Mouse (Mus musculus): ENCODE measurements around the gene Crb3. TPM values are rescaled to one million over a fixed set of nuclear protein-coding genes. Genes with fewer than 3 reads are reported as not detected.

Gene Crb3
- total and polyA plus RNA-seq, 3 experiments: 0.25 TPM; not detected in 2

DNA sequence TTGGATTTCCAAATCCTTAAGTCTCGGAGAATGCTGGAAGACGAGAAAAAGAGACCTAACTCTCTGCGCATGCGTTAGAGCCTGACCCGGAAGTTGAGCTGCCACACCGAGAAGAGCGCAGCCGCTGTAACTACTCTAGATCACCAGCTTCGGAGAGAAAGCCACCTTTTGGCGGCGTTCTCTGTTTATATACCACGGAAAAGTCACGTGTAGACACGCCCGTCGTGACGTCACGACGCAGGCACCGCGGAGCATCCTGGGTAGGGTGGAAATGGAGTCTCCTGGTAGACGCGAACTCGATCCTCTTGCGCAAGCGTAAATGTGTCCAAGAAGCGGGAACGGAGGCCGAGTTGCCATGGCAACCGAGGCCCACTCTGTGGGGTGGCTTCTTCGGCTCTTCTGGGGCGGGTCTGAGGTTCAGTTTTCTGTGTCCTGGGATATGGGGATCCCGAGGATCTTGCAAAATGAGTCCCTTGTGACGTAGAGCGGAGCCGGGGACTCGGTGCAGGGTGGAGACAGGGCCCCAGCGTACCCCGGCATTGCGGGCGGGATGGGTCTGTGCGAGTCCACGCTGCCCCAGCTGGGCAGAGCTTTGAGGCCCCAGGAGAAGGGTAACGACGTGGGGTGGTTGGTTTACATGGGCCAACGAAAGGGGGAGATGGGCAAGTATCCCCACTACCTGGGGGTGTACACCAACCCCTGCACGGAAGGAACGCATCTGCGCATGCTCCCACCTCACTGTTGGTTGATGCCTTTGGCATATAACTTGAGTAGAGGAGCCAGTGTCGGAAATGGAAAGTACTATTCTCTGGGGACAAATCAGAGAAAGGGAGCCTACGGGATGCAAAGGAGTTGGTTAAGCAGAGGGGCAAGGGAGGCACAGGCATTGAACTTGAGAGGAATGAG is 47.4 kb upstream of the Crb3 start, which contains the start of the genes Gtf2f1 and Gm17949 (continued):
- peak; percentile 97 for TF ChIP-seq MXI1 (IDR thresholded peaks at IDR 0.05; ENCODE audit: low read depth, low read length)

DNA sequence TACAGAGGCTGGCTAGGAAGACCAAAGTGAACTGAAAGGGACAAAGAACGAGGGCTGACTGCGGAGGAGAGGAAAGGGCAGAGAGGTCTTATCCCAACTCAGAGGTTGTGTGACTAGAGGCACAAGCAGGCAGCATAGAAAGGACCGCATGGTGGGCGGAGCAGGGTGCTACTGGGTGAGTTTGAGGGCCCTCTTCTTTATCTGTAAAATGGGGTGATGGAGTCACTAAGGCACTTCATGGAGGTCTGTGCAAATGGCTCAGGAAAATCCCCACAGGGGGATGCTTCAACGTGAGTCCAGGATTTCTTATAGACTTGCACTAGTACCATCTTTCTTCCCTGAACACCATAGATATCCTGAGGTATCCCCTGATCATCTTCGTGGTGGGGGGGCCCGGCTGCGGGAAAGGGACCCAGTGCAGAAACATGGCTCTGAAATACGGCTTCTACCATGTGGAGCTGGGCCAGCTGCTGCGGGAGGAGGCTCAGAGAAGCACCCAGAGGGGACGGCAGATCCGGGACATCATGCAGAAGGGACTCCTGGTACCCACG is 46.6 kb upstream of the Crb3 start:
- peaks cover 17 to 22% of the 10 kb centered on the region in 2 experiments for H3K36me3 ChIP-seq (replicated peaks in 1 of 2; ENCODE audit: control insufficient read depth in 1 of 2, insufficient read depth in 1 of 2, low read length in 1 of 2)
- in situ Hi-C loops (cut with MboI; ENCODE audit: low pct_ligation_motif_present, low pct_unique_long_range_greater_than_20kb, low sequenced_read_pairs): no loop called here
- TF ChIP-seq JUND (conservative IDR thresholded peaks at IDR 0.05; ENCODE audit: low read depth, low read length) (no peak), TCF12 (IDR thresholded peaks at IDR 0.05; ENCODE audit: low read depth, low read length) (no peak)
- peak overlapping the region; percentile 48 for H3K4me2 ChIP-seq (ENCODE audit: insufficient read depth, low read depth, poor library complexity, severe bottlenecking)
- dilution Hi-C loops (cut with MboI; ENCODE audit: extremely low pct_ligation_motif_present, extremely low pct_unique_long_range_greater_than_20kb, low sequenced_read_pairs): no loop called here
- H3K4me1 ChIP-seq (ENCODE audit: control insufficient read depth in 1 of 2, insufficient read depth in 2 of 2): peaks cover 7 to 23% of the 10 kb centered on the region in 2 experiments
- no peak for DNase-seq (ENCODE audit: extremely low read depth)
- no peaks in the 10 kb centered on the region for H3K9me3 ChIP-seq (replicated peaks; ENCODE audit: low read length)
- H3K4me3 ChIP-seq (replicated peaks in 1 of 3; ENCODE audit: low read depth in 2 of 3, low read length in 2 of 3, poor library complexity in 1 of 3): peak overlapping the region; percentile 58 to 83 (median 73)
- peak overlapping the region; percentile 72 for H3K9ac ChIP-seq (ENCODE audit: insufficient read depth, low read depth)
- peaks cover 16% of the 10 kb centered on the region for H3K79me2 ChIP-seq (replicated peaks; ENCODE audit: control insufficient read depth, extremely low read depth, insufficient read depth, poor library complexity, severe bottlenecking)
- no peaks in the 10 kb centered on the region for H3K27me3 ChIP-seq (replicated peaks)
- peak overlapping the region; percentile 75; the same call in 1 of the 2 replicates for H3K27ac ChIP-seq (ENCODE audit: insufficient read depth, low read depth)

DNA sequence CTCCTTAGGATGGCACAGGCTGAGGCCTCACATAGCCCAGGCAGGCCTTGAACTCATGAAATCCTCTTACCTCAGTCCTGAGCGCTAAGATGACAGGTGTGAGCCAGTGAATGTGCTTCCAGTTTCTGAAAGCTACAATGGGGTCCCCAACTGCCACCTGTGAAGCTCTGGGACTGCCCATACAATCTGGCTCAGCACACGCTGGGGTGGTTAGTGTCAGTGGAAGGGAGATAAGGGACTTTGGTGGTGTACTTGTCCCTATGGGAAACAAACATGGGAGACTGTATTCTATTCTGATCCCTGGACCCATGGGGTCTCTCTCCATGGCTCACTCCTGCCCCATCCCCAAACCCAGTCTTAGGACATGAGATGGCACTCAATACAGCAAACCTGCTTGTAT is 39.2 kb upstream of the Crb3 start:
- Histone ChIP-seq H3K4me3 (replicated peaks in 1 of 3; ENCODE audit: low read depth in 2 of 3, low read length in 2 of 3, poor library complexity in 1 of 3) (no peak overlapping the region), H3K27ac (ENCODE audit: insufficient read depth, low read depth) (no peak overlapping the region), H3K4me1 (ENCODE audit: control insufficient read depth in 1 of 2, insufficient read depth in 2 of 2) (peaks cover 0 to 10% of the 10 kb centered on the region in 2 experiments; a peak in 2 of 4 replicates), H3K36me3 (replicated peaks in 1 of 2; ENCODE audit: control insufficient read depth in 1 of 2, insufficient read depth in 1 of 2, low read length in 1 of 2) (peaks cover 44 to 55% of the 10 kb centered on the region in 2 experiments), H3K4me2 (ENCODE audit: insufficient read depth, low read depth, poor library complexity, severe bottlenecking) (no peak overlapping the region), H3K9ac (ENCODE audit: insufficient read depth, low read depth) (no peak overlapping the region), H3K27me3 (replicated peaks) (no peaks in the 10 kb centered on the region), H3K9me3 (replicated peaks; ENCODE audit: low read length) (no peaks in the 10 kb centered on the region), H3K79me2 (replicated peaks; ENCODE audit: control insufficient read depth, extremely low read depth, insufficient read depth, poor library complexity, severe bottlenecking) (no peaks in the 10 kb centered on the region)
- in situ Hi-C loops (cut with MboI; ENCODE audit: low pct_ligation_motif_present, low pct_unique_long_range_greater_than_20kb, low sequenced_read_pairs): no loop called here
- DNase-seq (ENCODE audit: extremely low read depth): no peak
- dilution Hi-C loops (cut with MboI; ENCODE audit: extremely low pct_ligation_motif_present, extremely low pct_unique_long_range_greater_than_20kb, low sequenced_read_pairs): no loop called here
- peak; percentile 68; the same call in 1 of the 2 replicates for TF ChIP-seq POLR2AphosphoS2 (IDR thresholded peaks at IDR 0.05; ENCODE audit: low read depth, low read length)
- no peak for TF ChIP-seq JUN (IDR thresholded peaks at IDR 0.05; ENCODE audit: insufficient read depth, low read depth, low read length)
- TF ChIP-seq POLR2A (IDR thresholded peaks at IDR 0.05; ENCODE audit: low read depth, low read length): peak; percentile 6; the same call in 1 of the 2 replicates

DNA sequence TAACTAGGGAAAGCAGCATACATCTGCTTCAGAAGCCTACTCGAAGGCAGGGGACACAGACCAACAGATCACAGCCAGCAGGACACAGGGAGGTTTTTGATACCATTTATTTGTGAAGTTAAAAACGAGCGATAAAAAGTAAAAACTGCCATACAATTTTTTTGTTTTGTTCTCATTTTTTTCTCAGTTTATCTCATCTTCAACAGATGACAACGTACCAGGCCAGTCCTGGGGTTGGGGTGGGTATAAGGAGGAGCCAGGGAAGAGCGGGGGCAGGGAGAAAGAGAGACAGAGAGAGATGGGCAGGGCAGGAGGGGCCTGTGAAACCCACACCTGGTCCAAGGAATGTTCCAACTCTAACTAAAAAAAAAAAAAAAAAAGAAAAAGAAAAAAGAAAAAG is 37.9 kb upstream of the Crb3 start:
- Histone ChIP-seq H3K9ac (ENCODE audit: insufficient read depth, low read depth) (no peak overlapping the region), H3K4me3 (replicated peaks in 1 of 3; ENCODE audit: low read depth in 2 of 3, low read length in 2 of 3, poor library complexity in 1 of 3) (no peak overlapping the region), H3K79me2 (replicated peaks; ENCODE audit: control insufficient read depth, extremely low read depth, insufficient read depth, poor library complexity, severe bottlenecking) (no peaks in the 10 kb centered on the region), H3K4me1 (ENCODE audit: control insufficient read depth in 1 of 2, insufficient read depth in 2 of 2) (peaks cover 0 to 10% of the 10 kb centered on the region in 2 experiments; a peak in 2 of 4 replicates), H3K36me3 (replicated peaks in 1 of 2; ENCODE audit: control insufficient read depth in 1 of 2, insufficient read depth in 1 of 2, low read length in 1 of 2) (peaks cover 57 to 68% of the 10 kb centered on the region in 2 experiments), H3K27ac (ENCODE audit: insufficient read depth, low read depth) (no peak overlapping the region), H3K27me3 (replicated peaks) (no peaks in the 10 kb centered on the region), H3K4me2 (ENCODE audit: insufficient read depth, low read depth, poor library complexity, severe bottlenecking) (no peak overlapping the region), H3K9me3 (replicated peaks; ENCODE audit: low read length) (no peaks in the 10 kb centered on the region)
- dilution Hi-C loops (cut with MboI; ENCODE audit: extremely low pct_ligation_motif_present, extremely low pct_unique_long_range_greater_than_20kb, low sequenced_read_pairs): no loop called here
- TF ChIP-seq IRF4 (IDR thresholded peaks at IDR 0.05; ENCODE audit: low read depth, low read length) (no peak), GABPA (IDR thresholded peaks at IDR 0.05; ENCODE audit: insufficient replicate concordance, low read depth, low read length) (no peak), ZC3H11A (IDR thresholded peaks at IDR 0.05; ENCODE audit: low read depth, low read length) (no peak)
- DNase-seq (ENCODE audit: extremely low read depth): no peak
- in situ Hi-C loops (cut with MboI; ENCODE audit: low pct_ligation_motif_present, low pct_unique_long_range_greater_than_20kb, low sequenced_read_pairs): no loop called here

Data from CH12.LX (cell line).